Mouse (Mus musculus) lung, postnatal 0 days (tissue): ENCODE data around the gene Pea15a.

Experiments
- CTCF ChIP-seq: IDR thresholded peaks from 2 replicates; pipeline ENCODE4 v1.5.1; 2016; ENCODE audit warnings: antibody characterized with exemption, mild to moderate bottlenecking
- EP300 ChIP-seq: IDR thresholded peaks from 2 replicates; pipeline ENCODE4 v1.6.1; 2016; ENCODE audit warnings: antibody characterized with exemption, mild to moderate bottlenecking, control low read depth

GRCm38 (mm10) chr1:172203566-172203965 is 3.0 kb downstream of the Pea15a start:
- no peak for TF ChIP-seq CTCF
- TF ChIP-seq EP300 = no peak
